Mouse (Mus musculus) liver, adult 2 months (tissue): ENCODE data around the gene BC024978. TPM values are rescaled to one million over a fixed set of nuclear protein-coding genes. Genes with fewer than 3 reads are reported as not detected.

ENCODE experiments used
- DNase-seq: peaks from one replicate; pipeline ENCODE4 v3.0.0-alpha.2; 2011; ENCODE audit warnings: low read depth, low spot score; ENCODE audit errors: extremely low read depth
- H3K27ac ChIP-seq: fragments of 200-500 bp; replicated peaks from 2 replicates; pipeline ENCODE4 v1.5.1; 2012; ENCODE audit warnings: low read depth, mild to moderate bottlenecking, control low read depth, inconsistent platforms, low read length; ENCODE audit not compliant: insufficient read depth
- H3K27me3 ChIP-seq: fragments of 200-500 bp; 2 replicates; pipeline ENCODE4 v1.6.1; 2012; ENCODE audit warnings: mild to moderate bottlenecking, moderate library complexity, low read length, inconsistent platforms; ENCODE audit not compliant: control insufficient read depth, insufficient read depth
- H3K36me3 ChIP-seq: fragments of 200-500 bp; 2 replicates; pipeline ENCODE4 v1.6.1; 2012; ENCODE audit warnings: low read length, inconsistent platforms; ENCODE audit not compliant: control insufficient read depth, insufficient read depth
- H3K4me1 ChIP-seq: fragments of 200-500 bp; 2 replicates; pipeline ENCODE4 v1.6.1; 2011; ENCODE audit warnings: low read length; ENCODE audit not compliant: control insufficient read depth, insufficient read depth
- H3K4me3 ChIP-seq: fragments of 200-500 bp; 2 replicates; pipeline ENCODE4 v1.5.1; 2011; ENCODE audit warnings: low read depth, mild to moderate bottlenecking, control low read depth, low read length, moderate library complexity; ENCODE audit not compliant: insufficient read depth
- H3K79me2 ChIP-seq: fragments of 200-500 bp; 2 replicates; pipeline ENCODE4 v1.6.1; 2012; ENCODE audit warnings: inconsistent platforms, mild to moderate bottlenecking, low read length, moderate library complexity; ENCODE audit not compliant: control insufficient read depth, insufficient read depth
- H3K9ac ChIP-seq: fragments of 200-500 bp; 2 replicates; pipeline ENCODE4 v1.6.1; 2012; ENCODE audit warnings: low read depth, mild to moderate bottlenecking, control low read depth, inconsistent platforms, low read length
- CTCF ChIP-seq: fragments of 200-500 bp; IDR thresholded peaks from 2 replicates; pipeline ENCODE4 v1.5.1; 2011; ENCODE audit warnings: low read depth, low read length, control low read depth
- POLR2A ChIP-seq: fragments of 200-500 bp; IDR thresholded peaks from 2 replicates; pipeline ENCODE4 v1.6.1; 2011; ENCODE audit warnings: low read length, control low read depth; ENCODE audit not compliant: insufficient read depth; ENCODE audit errors: extremely low read depth
- WGBS: fragments of 180-500 bp; shearing (Covaris S2); methylation state at CpG from one replicate; pipeline ENCODE4 v1.1.7; 2018; 5-methylcytosine and 5-hydroxymethylcytosine counted together
- polyA plus RNA-seq: library from polyadenylated mRNA; depleted of rRNA; stranded (reverse); fragments of >200 nt; gene quantifications from 2 replicates; pipeline ENCODE4 v1.2.3, GENCODE M21; 2012; rRNA removed
- total RNA-seq: library from RNA; depleted of rRNA; stranded (reverse); fragments of >200 nt; gene quantifications from 2 replicates; pipeline ENCODE4 v1.2.3, GENCODE M21; 2014; rRNA removed

Gene BC024978
- total RNA-seq = 3.9 and 4.2 TPM in 2 replicates
- 10.2 and 13.8 TPM in 2 replicates for polyA plus RNA-seq

DNA sequence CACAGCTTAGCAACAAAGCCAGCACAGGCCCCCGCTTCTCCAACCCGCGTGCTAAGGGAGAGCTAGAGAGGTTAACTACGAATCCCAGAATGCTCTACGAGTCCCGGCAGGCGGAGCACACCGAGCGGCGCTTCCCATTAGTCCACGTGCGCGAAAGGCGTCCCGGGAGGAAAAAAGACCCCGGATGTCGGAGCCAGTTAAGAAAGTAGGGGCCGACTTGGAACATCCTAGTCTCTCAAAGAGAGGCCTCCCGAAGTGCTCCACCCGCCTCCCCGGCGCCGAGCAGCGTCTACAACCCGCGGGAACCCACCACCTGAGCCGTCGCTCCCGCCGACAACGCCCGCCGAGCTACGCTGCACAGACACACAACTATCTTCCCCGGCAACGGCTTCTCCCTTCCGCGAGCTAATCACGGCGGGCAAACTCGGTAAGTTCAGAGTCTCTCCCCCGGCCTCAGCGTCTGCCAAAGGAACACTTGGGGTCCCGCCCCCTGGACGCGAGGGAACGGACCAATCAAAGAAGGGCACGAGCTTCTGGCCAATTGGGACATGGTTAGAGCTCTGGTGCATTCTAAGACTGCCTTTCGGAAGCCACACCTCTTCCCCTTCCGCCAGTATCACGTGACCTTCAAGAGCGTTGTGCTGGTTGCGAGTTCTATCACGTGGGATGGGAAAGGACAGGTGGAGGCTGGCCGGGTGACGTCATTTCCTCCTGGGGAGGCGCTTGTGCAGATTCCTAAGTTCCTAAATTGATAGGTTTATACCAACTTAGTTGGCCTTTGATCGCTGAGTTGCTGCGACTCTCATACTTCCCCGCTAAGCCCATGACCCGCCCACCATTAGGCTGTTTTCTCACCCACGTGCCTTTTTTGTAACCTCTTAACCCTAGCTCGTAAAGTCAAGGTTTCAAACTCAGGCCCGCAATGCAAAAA is at the start of gene BC024978, which contains the start of gene Snrpa:
Gene BC024978 (plus strand): TSS at position 101 of the 931 bp plus-strand sequence.
Gene Snrpa (minus strand): TSS at position 591 of the 931 bp plus-strand sequence.
- Histone ChIP-seq H3K4me1 (peaks cover 5% of the 10 kb centered on the region), H3K9ac (peak within 1 kb of the TSS; percentile 95), H3K36me3 (peaks cover 18% of the 10 kb centered on the region; the same call in 1 of the 2 replicates), H3K4me3 (peak within 1 kb of the TSS; percentile 91), H3K27me3 (no peaks in the 10 kb centered on the region), H3K79me2 (peaks cover 18% of the 10 kb centered on the region; the same call in 1 of the 2 replicates), H3K27ac (peak within 1 kb of the TSS; percentile 98)
- DNase-seq = peak; percentile 100
- WGBS = under 1% methylated on average over 64 of the region's 64 CpGs
- TF ChIP-seq POLR2A = peak; percentile 72
- no peak for TF ChIP-seq CTCF

DNA sequence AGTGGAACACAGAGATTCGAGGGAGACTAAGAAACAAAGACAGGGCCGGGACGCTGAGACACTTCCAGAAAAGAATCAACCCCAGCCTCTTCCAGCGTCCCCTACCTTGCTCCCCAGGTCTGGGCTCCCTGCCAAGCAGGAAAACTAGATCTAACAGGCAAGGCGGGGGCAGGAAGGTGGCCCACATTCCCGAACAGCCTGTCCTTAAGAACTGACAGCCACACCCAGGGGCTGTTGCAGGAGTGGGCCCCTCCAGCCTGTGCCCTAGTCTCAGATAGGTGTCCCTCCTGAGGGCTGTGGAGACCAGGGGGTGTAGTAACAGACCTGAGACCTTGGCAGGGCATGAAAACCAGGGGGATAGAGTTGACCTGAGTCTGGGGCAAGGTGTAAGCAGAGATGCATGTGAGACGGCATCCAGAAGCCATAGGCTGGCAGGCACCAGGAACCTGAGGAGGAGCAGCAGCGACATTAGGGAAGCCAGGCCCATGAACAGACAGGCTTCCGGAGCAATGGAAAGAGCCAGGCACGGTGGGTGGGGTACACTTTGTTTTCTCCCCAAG is 42.3 kb upstream of the BC024978 start, which contains the start of gene Cyp2t4:
Gene Cyp2t4 (plus strand): TSS at position 510 of the 560 bp plus-strand sequence.
- 69% methylated on average over 10 of the region's 10 CpGs for whole genome bisulfite sequencing
- H3K4me1 ChIP-seq = no peaks in the 10 kb centered on the region
- no peaks in the 10 kb centered on the region for H3K79me2 ChIP-seq
- H3K27ac ChIP-seq = no peak within 1 kb of the TSS
- H3K27me3 ChIP-seq = no peaks in the 10 kb centered on the region
- no peak within 1 kb of the TSS for H3K4me3 ChIP-seq
- no peak for DNase-seq
- TF ChIP-seq CTCF = no peak
- H3K36me3 ChIP-seq = peaks cover 3% of the 10 kb centered on the region; the same call in 1 of the 2 replicates
- H3K9ac ChIP-seq = no peak within 1 kb of the TSS

DNA sequence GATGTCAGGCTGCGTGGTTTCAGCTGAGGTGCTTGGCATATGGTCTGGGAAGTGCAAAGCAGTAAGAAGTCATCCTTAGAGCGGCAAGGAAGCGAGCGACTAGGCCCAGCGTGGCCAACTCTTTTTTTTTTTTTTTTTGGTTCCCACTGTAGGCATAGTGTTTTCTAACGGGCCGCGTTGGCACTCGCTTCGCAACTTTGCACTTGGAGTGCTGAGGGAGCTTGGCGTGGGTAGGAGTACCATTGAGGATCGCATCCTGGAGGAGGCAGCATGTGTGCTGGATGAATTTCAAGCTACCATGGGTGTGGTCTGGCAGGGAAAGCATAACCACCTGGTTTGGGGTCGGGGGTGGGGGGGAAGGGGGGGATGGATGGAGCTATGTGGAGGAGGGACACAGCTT is 39.6 kb upstream of the BC024978 start:
- 85% methylated on average over 13 of the region's 13 CpGs for WGBS
- DNase-seq = no peak
- Histone ChIP-seq H3K27me3 (no peaks in the 10 kb centered on the region), H3K79me2 (no peaks in the 10 kb centered on the region), H3K9ac (no peak overlapping the region), H3K36me3 (peaks cover 10% of the 10 kb centered on the region; the same call in 1 of the 2 replicates), H3K27ac (no peak overlapping the region), H3K4me1 (peaks cover 3% of the 10 kb centered on the region; the same call in 1 of the 2 replicates), H3K4me3 (no peak overlapping the region)
- TF ChIP-seq CTCF (no peak), POLR2A (no peak)

DNA sequence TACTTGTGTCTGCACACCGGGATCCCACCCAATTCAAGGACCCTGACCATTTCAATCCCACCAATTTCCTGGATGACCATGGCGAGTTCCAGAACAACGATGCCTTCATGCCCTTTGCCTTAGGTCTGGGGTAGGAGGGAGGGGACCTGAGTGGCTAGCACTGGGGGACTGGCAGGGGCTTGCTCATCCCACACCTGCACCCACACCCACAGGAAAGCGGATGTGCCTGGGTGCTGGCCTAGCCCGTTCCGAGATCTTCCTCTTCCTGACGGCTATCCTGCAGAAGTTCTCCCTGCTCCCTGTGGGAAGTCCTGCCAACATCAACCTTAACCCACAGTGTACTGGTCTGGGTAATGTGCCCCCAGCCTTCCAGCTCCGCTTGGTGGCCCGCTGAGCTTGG is 37.4 kb upstream of the BC024978 start:
- no peak for DNase-seq
- Histone ChIP-seq H3K9ac (no peak overlapping the region), H3K27me3 (no peaks in the 10 kb centered on the region), H3K4me1 (peaks cover 13% of the 10 kb centered on the region), H3K27ac (no peak overlapping the region), H3K79me2 (no peaks in the 10 kb centered on the region), H3K4me3 (no peak overlapping the region), H3K36me3 (peaks cover 10% of the 10 kb centered on the region; the same call in 1 of the 2 replicates)
- no peak for TF ChIP-seq POLR2A
- no peak for TF ChIP-seq CTCF
- 91% methylated on average over 9 of the region's 9 CpGs for WGBS

DNA sequence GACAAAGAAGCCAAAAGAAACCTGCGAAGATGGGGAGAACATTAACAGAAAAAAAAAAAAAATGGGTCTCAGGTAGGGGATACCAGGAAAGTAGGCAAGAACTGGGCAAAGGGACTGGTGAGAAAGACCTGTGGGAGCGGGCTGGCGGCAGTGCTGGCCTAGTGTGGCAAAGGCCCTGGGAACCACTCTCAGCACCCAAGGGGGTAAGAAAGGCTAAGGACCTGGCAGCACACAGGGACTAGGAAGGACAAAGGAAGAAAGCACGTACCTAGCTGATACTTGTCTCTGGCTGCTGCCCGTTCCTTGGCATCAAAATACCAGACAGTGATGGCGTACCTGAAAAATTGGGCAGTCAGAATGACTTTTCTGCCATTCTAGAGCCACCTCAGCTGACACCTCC is 36.3 kb upstream of the BC024978 start:
- no peak overlapping the region for H3K27ac ChIP-seq
- peaks cover 22% of the 10 kb centered on the region for H3K4me1 ChIP-seq
- 96% methylated on average over 6 of the region's 6 CpGs for WGBS
- H3K9ac ChIP-seq = no peak overlapping the region
- TF ChIP-seq POLR2A (no peak), CTCF (no peak)
- no peaks in the 10 kb centered on the region for H3K27me3 ChIP-seq
- no peak overlapping the region for H3K4me3 ChIP-seq
- no peak for DNase-seq
- H3K36me3 ChIP-seq = peaks cover 10% of the 10 kb centered on the region; the same call in 1 of the 2 replicates
- no peaks in the 10 kb centered on the region; the same call in 1 of the 2 replicates for H3K79me2 ChIP-seq
